Mouse (Mus musculus): Measurements from ENCODE around the gene Gm1043.

GRCm38 (mm10) chr5:37178811-37179210 lies 93.6 kb downstream of the Gm1043 start:
- TF ChIP-seq CTCF (IDR thresholded peaks at IDR 0.05; ENCODE audit: extremely low read depth, insufficient read depth, insufficient read length, insufficient replicate concordance) (no peak), POLR2A (IDR thresholded peaks at IDR 0.05; ENCODE audit: low read depth, low read length) (no peak)
